Mouse (Mus musculus) embryo, embryonic 11 days (tissue): Measurements from ENCODE around the gene Agap1.

ENCODE experiments used
- DNase-seq: peaks from one replicate; pipeline ENCODE4 v3.0.0-alpha.2; 2015

Gene Agap1

GRCm38 (mm10) chr1:89781861-89782260 is 327.3 kb downstream of the Agap1 start:
- peak; percentile 60 for DNase-seq

GRCm38 (mm10) chr1:89786793-89787192 is 332.2 kb downstream of the Agap1 start:
- no peak for DNase-seq

GRCm38 (mm10) chr1:89798724-89799123 is 344.1 kb downstream of the Agap1 start:
- DNase-seq = no peak

GRCm38 (mm10) chr1:89801506-89801905 is 346.9 kb downstream of the Agap1 start:
- DNase-seq = no peak

GRCm38 (mm10) chr1:89804981-89805380 is 350.4 kb downstream of the Agap1 start:
- DNase-seq = no peak

GRCm38 (mm10) chr1:89812816-89813215 is 358.2 kb downstream of the Agap1 start:
- no peak for DNase-seq

- DNase-seq = peak; percentile 70
These were observed 362.0 kb downstream of the Agap1 start for GRCm38 (mm10) chr1:89816487-89817206.

- no peak for DNase-seq
These were observed 367.2 kb downstream of the Agap1 start for GRCm38 (mm10) chr1:89821822-89822221.

GRCm38 (mm10) chr1:89822431-89822830 is 367.8 kb downstream of the Agap1 start:
- no peak for DNase-seq

GRCm38 (mm10) chr1:89823036-89823435 is 368.4 kb downstream of the Agap1 start:
- no peak for DNase-seq

GRCm38 (mm10) chr1:89827051-89827450 is 372.4 kb downstream of the Agap1 start:
- no peak for DNase-seq

GRCm38 (mm10) chr1:89831095-89831494 is 376.5 kb downstream of the Agap1 start:
- no peak for DNase-seq

- DNase-seq = no peak
These were observed 389.5 kb downstream of the Agap1 start for GRCm38 (mm10) chr1:89844064-89844463.

- DNase-seq = no peak
These were observed 390.9 kb downstream of the Agap1 start for GRCm38 (mm10) chr1:89845487-89845886.

GRCm38 (mm10) chr1:89846148-89846547 is 391.5 kb downstream of the Agap1 start:
- DNase-seq = peak; percentile 63

GRCm38 (mm10) chr1:89848356-89849039 is 393.9 kb downstream of the Agap1 start:
- DNase-seq = peak; percentile 54

GRCm38 (mm10) chr1:89849151-89849860 is 394.7 kb downstream of the Agap1 start:
- no peak for DNase-seq

- no peak for DNase-seq
These were observed 395.2 kb downstream of the Agap1 start for GRCm38 (mm10) chr1:89849861-89850230.

- no peak for DNase-seq
These were observed 396.2 kb downstream of the Agap1 start for GRCm38 (mm10) chr1:89850681-89851414.

GRCm38 (mm10) chr1:89859182-89859581 is 404.6 kb downstream of the Agap1 start:
- DNase-seq = peak; percentile 62

GRCm38 (mm10) chr1:89860017-89860730 is 405.6 kb downstream of the Agap1 start:
- DNase-seq = peak; percentile 41

- DNase-seq = no peak
These were observed 411.2 kb downstream of the Agap1 start for GRCm38 (mm10) chr1:89865787-89866186.
